Mouse (Mus musculus): ENCODE results near the gene Fam178b.
"Not testable (repeated sequence)": the region's sequence is repeated elsewhere in the genome, so short reads cannot be mapped to it uniquely, and the experiment has no call there.

The Fam178b gene

DNA sequence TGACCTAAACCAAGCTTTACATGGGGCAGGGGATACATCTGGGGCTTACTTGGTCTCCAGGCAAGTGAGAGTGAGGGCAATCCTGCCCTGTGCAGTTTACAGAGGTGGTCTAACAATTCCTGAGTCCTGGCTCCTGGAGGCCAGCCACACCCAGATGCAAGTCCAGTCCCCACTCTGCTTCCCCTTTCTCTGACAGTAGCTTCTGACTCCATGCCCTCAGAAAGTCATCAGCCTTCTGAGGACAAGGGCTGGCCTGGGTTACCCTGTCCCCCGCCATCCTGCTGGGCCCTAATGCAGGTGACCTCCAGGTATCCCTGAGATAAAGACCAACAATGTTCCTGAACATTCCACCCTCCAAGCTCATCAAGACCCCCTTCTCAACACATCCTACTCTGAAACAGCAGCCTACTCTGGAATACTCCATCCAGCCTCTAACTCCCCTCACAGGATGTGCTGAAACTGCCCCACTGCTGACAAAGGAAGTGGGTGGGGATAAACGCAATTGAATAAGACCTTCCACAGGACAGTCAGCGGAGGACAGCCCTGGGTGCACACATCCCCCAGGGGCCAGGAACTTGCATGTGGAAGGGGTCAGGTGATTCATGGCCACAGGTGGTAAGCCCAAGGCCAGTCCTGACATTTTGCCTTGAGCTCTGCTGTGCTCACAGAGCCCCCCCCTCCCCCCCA, 52.8 kb downstream of the Fam178b start:
- no peak for DNase-seq (ENCODE audit: low spot score)

DNA sequence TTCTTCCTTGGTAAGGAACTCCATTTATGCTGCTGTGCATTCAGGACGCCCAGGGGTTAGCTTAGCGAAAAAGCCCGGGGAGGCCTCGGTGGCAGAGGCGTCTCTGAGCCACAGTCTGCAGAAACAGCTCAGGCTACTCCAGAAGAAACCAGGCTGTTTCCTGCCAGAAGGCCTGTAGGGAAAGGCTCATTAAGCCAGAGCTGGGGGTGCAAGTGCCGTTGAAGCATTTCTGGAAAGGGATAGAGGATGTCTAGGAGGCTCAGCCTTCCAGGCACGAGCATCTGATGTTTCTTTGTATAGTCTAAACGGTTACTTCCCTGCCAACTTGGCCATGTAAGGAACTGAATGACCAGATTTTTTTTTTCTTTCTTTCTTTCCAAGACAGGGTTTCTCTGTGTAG, 54.4 kb downstream of the Fam178b start:
- DNase-seq (ENCODE audit: low spot score) = no peak

DNA sequence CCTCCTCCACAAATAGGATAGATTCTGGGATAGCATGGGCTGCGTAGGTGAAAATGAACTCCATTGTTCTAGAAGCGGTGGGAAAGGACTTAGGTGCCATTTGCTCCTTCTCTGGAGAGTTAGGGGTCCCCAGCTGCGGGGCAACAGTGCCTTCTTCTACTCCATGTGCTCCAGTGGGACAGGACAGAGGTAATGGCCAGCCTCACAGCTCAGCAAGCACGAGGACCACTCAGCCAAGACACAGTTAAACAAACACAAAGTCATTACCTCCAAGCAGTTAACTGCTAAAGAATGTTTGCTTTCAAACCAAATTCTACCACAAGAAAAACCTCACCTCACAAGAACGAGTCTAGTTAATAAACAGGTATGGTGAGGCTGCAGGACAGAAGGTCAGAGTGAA, 57.5 kb downstream of the Fam178b start:
- no peak for DNase-seq (ENCODE audit: low spot score)

GRCm38 (mm10) chr1:36615958-36616357, 67.0 kb downstream of the Fam178b start:
- not testable (repeated sequence) for DNase-seq (ENCODE audit: low spot score)

- no peak for DNase-seq (ENCODE audit: low spot score)
These were observed 67.8 kb downstream of the Fam178b start for GRCm38 (mm10) chr1:36615188-36615587.

DNA sequence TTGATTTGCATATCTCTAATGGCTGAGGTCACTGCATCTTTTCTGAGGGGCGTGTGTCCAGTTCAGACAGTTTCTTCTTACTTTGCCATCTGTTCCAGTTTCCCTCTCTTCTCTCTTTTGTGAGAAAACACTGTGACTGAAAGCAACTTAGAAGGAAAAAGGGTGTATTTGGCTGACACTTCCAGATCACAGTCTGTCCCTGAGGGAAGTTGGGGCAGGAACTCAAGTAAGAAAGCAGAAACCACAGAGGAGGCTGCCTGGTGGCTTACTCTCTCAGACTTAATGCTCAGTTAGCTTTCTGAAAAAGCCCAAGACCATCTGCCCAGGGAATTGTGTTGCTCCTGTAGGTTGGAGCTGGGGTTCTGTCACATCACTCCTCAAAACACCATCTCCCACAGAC, 68.4 kb downstream of the Fam178b start:
- DNase-seq (ENCODE audit: low spot score) = no peak

DNA sequence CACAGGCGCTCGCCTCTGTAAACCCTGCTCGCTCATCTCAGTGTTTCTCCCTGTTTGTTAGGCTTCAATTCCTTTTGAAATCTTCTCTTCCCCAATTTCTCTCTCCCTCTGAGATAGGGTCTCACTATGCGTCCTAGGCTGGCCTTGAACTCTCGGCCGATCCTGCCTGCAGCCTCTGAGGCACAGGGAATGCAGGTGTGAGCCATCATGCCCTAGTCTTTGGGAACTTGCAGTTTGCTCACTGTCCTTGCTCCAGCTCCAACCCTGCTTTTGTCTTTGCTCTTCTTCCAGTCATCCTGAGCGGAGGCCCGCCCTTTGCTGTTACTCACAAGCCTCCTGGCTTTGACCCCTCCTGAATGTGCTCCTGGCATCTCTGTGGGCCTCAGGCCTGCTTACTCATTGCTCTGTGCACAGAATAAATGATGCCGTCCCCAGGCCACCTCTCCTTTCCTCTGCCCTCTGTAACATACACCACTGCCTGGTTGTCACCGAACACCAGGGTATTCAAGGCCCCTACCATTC, 69.5 kb downstream of the Fam178b start:
- no peak for DNase-seq (ENCODE audit: low spot score)

DNA sequence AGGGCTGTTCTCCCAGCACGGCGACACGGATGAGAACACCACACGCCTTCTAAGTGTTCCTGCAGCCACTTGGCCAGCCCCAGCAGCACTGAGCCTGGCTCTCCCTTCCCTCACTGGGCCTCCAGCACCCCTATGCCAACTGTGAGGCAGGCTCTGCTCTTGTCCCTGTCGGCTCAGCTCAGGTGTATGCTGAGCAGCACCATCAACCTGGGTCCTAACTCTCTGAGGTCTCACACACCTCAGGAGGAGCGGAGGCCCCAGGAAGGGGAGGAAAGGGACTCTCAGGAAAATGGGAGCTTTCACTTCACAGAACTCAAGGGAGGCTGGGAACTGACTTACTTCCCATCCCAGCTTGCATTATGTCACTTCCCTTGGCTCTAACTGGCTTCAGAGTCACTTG, 70.6 kb downstream of the Fam178b start:
- DNase-seq (ENCODE audit: low spot score) = no peak

DNA sequence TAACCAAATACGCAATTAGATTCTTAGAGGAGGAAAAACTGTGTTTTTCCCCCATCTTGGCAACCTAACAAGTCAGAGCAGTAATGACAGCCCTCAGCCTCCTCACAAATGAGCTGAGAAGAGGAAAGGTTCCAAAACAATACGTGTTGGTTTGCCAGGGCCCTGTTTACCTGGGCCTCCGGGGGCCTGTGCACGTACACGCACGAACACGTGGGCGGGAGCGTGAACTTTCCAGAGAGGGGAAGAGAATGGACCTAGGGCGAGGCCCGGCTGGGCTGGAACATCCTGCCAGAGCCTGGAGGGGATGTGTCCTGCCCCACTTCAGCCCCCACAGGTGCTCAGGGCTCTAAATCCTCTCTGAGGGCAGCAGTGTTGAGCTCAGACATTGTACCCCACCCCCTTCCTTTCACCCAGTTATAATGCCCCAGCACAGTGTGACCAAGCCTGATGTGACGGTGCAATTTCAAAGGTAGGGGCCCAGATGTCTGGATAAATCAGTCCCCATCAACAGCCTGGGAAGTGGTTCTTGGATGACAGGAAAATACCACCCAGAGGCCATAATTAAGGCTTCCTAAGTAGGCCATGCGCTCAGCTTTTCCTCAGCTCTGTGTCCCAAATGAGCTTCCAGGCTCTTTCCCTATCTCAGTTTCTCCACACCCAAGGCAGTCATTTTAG, 71.4 kb downstream of the Fam178b start:
- DNase-seq (ENCODE audit: low spot score) = no peak

- no peak for DNase-seq (ENCODE audit: low spot score)
These were observed 74.8 kb downstream of the Fam178b start for GRCm38 (mm10) chr1:36608211-36608610.

DNA sequence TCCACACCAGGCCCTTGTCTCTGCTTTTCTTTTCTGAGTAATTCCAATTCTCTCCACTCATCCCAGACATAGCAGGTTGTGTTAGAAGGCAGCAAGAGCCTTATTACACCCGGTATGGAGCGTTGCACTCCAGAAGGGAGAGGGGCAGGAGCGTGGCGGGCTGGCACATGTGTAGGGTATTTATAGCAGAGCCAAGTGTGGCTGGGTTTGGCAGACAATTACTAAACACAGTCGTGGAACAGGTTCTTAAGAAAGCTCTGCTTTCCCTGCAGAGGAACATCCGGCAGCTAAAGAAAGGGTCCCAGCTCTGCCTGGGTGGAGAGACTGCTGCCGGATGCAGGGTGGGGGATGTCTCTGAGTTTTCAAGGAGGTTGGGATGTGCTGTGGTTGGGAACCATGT, 76.0 kb downstream of the Fam178b start:
- peak; percentile 57 for DNase-seq (ENCODE audit: low spot score)

DNA sequence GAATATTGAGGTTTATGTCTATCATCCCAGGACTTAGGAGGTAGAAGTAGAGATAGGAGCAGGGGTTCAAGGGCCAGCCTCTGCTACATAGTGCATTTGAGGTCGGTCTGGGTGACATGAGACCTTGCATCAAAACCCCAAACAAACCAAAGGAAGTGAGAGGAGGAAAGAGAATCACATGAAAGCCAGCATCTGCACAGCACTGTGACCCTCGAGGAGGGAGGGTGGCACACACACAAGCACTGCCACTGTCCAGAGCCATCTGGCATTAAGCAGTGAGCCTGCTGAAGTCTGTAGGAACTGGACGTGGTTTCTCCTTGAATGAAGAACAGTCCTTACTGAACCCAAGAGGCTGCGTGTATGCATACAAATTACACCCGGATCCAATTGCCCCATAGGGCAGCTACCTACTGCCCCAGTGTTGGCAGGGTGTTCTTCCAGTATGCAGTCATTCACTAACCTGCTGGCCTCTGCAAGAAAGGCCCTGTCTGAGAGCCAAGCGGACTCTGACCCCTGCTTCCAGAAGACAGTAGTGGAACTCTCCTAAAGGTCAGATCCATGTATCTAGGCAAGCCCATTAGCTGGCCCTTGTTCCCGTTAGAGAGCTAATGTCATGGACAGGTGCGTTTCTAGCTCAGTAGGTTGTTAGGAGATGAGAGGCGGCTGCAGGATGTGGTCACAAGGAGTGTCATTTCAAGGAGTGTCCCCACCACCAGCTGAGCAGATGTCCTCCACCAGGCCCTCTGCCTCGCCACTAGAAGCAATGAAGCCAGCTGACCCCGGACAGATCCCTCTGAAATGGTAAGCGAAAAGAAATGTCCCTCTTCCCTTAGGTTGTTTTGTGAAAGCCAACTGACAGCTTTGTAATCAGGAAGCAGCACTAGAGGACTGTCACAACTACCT, 78.5 kb downstream of the Fam178b start:
- DNase-seq (ENCODE audit: low spot score) = no peak

- DNase-seq (ENCODE audit: low spot score) = peak; percentile 76
These were observed 79.6 kb downstream of the Fam178b start for GRCm38 (mm10) chr1:36603361-36603760.

- no peak for DNase-seq (ENCODE audit: low spot score)
These were observed 80.7 kb downstream of the Fam178b start for GRCm38 (mm10) chr1:36602271-36602670.

GRCm38 (mm10) chr1:36598411-36598810, 84.6 kb downstream of the Fam178b start:
- no peak for DNase-seq (ENCODE audit: low spot score)

DNA sequence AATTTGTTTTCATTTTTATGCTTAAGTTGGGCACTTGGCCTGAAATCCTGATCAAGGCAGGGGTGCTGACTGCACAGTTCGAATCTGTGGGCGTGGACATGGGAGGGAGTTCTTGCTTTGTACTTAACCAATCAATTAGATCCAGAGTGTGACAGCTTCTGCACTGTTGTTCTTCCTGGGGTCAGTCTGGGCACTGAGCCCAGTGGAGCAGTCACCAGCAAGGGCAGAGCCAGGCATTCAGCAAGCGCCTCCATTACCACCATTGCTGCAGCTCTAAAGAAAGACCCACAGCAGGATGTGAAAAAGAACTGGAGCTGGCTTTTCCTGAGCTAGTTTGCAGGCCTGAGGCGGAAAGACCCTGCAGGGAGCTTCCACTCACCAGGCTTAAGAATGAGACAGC, 86.9 kb downstream of the Fam178b start:
- DNase-seq (ENCODE audit: low spot score) = no peak

GRCm38 (mm10) chr1:36595167-36595931, 87.6 kb downstream of the Fam178b start:
- no peak for DNase-seq (ENCODE audit: low spot score)

DNA sequence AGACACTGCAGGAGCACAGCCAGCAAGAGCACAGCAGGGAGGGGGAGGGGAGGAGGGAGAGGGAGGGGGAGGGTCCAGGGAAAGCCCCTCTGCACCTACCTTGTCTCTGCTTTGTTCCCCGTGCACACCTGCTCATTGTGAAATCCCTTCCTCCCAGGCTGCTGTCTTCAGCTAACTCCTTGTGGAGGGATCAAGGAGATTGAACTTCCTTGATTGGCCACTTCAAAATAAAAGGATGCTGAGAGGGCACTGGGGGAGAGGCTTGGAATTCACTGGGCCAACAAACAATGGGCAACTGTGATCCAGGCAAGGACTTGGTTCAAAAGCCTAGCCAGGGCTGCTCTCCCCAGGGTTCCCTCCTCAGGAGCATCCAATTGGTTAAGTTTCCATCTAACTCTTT, 89.9 kb downstream of the Fam178b start:
- DNase-seq (ENCODE audit: low spot score) = no peak

GRCm38 (mm10) chr1:36591408-36591807, 91.6 kb downstream of the Fam178b start:
- DNase-seq (ENCODE audit: low spot score) = no peak

DNA sequence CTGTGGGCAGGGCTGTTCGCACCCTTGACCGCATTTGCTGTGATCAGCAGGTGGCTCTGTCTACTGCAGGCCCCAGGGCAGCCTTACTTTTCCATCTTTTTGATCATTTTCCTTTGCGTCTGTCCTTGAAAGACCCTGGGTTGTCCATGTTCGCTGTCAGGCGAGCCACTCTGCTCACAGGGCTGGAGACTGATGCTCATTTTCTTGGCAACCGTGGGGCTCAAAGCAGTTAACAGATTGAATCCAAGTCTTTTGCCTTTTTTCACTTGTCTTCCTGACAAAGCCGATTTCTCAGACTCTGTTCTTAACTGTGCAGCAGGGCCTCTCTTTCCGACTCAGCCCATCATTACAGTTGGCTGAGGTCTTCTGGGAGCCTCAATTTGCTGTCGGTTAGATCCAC, 92.3 kb downstream of the Fam178b start:
- no peak for DNase-seq (ENCODE audit: low spot score)

GRCm38 (mm10) chr1:36589486-36589885, 93.5 kb downstream of the Fam178b start:
- no peak for DNase-seq (ENCODE audit: low spot score)

Measured in left cerebral cortex, adult 11 months (tissue).